Mouse (Mus musculus): ENCODE measurements around the gene Kif28. TPM values are rescaled to one million over a fixed set of nuclear protein-coding genes. Genes with fewer than 3 reads are reported as not detected.
A peak's percentile ranks its signal among the peaks of the same experiment; 100 is the strongest.
"Not testable (repeated sequence)": the region's sequence is repeated elsewhere in the genome, so short reads cannot be mapped to it uniquely, and the experiment has no call there.

Gene Kif28
- polyA plus RNA-seq, 1 experiment from 2014 or later, result 0.05 TPM

DNA sequence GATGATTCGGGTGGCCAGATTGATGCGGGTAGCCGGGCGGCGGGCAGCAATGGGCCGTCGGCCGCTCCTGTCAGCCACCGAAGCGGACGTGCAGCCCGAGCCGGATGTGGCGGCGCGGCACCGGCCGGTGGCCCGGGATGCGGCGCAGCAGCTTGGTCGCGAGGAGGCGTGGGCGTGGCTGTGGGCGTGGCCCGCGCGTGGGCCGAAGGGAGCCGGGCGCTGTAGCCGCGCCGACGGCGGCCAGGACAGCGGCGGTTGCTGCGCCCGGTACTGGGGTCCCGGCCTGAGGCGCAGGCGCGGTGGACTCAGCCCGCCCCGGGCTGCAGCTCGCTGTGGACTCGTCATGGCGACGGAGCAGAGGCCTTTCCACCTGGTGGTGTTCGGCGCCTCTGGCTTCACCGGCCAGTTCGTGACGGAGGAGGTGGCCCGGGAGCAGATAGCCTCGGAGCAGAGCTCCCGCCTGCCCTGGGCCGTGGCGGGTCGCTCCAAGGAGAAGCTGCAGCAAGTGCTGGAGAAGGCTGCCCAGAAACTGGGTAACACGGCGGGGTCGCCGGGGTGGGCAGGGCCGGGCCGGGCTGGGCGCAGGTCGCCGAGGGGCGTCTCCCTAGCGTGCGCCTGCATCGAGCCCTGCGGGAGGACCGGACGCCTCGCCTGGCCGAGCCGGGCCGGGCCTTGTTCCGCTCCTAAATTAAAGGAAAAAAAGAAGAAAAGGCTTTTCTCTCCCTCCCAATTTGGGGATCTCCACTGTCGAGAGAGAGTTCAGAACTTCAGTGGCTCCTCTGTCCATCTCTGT, 76.9 kb downstream of the Kif28 start, which contains the start of gene Sccpdh:
TSS of gene Sccpdh (plus strand) at position 198 of the 793 bp plus-strand sequence.
- Histone ChIP-seq H3K4me1 (peaks cover 9% of the 10 kb centered on the region), H3K9me3 (no peaks in the 10 kb centered on the region), H3K36me3 (peaks cover 13% of the 10 kb centered on the region; the same call in 1 of the 2 replicates), H3K27ac (peak within 1 kb of the TSS; percentile 82), H3K9ac (peak within 1 kb of the TSS; percentile 76), H3K4me3 (peak within 1 kb of the TSS; percentile 76), H3K27me3 (no peaks in the 10 kb centered on the region), H3K4me2 (replicated peaks) (peak within 1 kb of the TSS; percentile 79)
- under 1% methylated on average over 82 of the region's 84 CpGs for WGBS
- peak; percentile 96 for ATAC-seq (ENCODE audit: insufficient number of reproducible peaks, insufficient read depth, low FRiP score, low TSS enrichment)

DNA sequence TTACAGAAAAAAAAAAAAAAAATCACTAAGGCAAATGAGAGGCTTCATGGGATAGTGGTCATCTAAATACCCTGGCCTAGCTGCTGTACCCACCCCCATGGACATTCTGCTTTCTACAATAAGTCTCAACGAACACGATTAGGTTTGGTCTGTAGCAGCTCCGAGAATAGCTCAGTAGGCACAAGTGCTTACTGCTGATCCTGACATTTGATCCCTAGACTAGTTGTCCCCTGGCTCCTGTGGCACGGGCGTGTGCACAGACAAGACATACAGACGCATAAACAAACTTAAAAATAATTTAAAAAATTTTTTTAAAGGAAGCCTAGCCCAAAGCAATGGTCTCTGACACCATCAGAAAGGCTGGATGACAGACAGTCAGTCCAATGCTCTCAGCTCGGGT, 77.6 kb downstream of the Kif28 start:
- no peak for ATAC-seq (ENCODE audit: insufficient number of reproducible peaks, insufficient read depth, low FRiP score, low TSS enrichment)

GRCm38 (mm10) chr1:179666971-179667370, 78.1 kb downstream of the Kif28 start:
- ATAC-seq (ENCODE audit: insufficient number of reproducible peaks, insufficient read depth, low FRiP score, low TSS enrichment), result no peak
- Histone ChIP-seq H3K4me3 (no peak overlapping the region), H3K27ac (no peak overlapping the region), H3K9me3 (no peaks in the 10 kb centered on the region), H3K36me3 (0 out of 2 replicates have a peak, but pooled peaks cover 6% of the 10 kb centered on the region), H3K27me3 (no peaks in the 10 kb centered on the region), H3K4me2 (replicated peaks) (no peak overlapping the region), H3K9ac (no peak overlapping the region), H3K4me1 (peaks cover 9% of the 10 kb centered on the region)
- 69% methylated on average over 2 of the region's 2 CpGs for WGBS

More for the DNA sequence above, 77.6 kb downstream of the Kif28 start:
- H3K9me3 ChIP-seq, result no peaks in the 10 kb centered on the region
- H3K4me2 ChIP-seq (replicated peaks), result peak overlapping the region; percentile 79
- H3K27me3 ChIP-seq, result no peaks in the 10 kb centered on the region
- H3K4me3 ChIP-seq, result peak overlapping the region; percentile 76
- peak overlapping the region; percentile 82; the same call in 1 of the 2 replicates for H3K27ac ChIP-seq
- H3K4me1 ChIP-seq, result peaks cover 9% of the 10 kb centered on the region
- 3% methylated on average over 7 of the region's 7 CpGs for WGBS
- H3K36me3 ChIP-seq, result 0 out of 2 replicates have a peak, but pooled peaks cover 6% of the 10 kb centered on the region
- H3K9ac ChIP-seq, result peak overlapping the region; percentile 76

GRCm38 (mm10) chr1:179664309-179664930, 80.7 kb downstream of the Kif28 start:
- Histone ChIP-seq H3K9ac (no peak overlapping the region), H3K27ac (no peak overlapping the region), H3K4me1 (peaks cover 8% of the 10 kb centered on the region), H3K27me3 (no peaks in the 10 kb centered on the region), H3K4me3 (no peak overlapping the region), H3K36me3 (no peaks in the 10 kb centered on the region), H3K9me3 (no peaks in the 10 kb centered on the region), H3K4me2 (replicated peaks) (no peak overlapping the region)
- ATAC-seq (ENCODE audit: insufficient number of reproducible peaks, insufficient read depth, low FRiP score, low TSS enrichment), result no peak
- WGBS, result 71% methylated on average over 4 of the region's 4 CpGs

DNA sequence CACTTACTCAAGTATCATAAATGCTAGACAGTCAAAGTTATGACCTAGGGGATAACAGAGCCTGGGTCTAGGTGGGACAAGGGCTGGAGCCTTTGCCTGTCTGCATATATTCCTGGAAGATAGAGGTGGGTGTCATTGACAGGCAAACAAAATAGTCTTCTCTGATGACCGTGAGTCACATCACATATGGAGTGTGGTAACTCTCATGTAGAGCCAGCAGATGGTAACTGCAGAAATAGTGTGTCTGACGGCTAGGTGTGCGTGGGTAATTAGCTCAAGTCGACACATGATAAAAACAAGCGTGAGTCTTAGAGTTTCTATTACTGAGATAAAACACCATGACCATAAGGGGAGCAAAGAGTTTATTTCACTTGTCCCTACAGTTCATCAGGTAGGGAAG, 82.0 kb downstream of the Kif28 start:
- 86% methylated on average over 5 of the region's 5 CpGs for WGBS
- ATAC-seq (ENCODE audit: insufficient number of reproducible peaks, insufficient read depth, low FRiP score, low TSS enrichment), result no peak
- no peak overlapping the region for H3K27ac ChIP-seq
- no peaks in the 10 kb centered on the region for H3K9me3 ChIP-seq
- no peak overlapping the region for H3K4me2 ChIP-seq (replicated peaks)
- H3K9ac ChIP-seq, result no peak overlapping the region
- no peaks in the 10 kb centered on the region for H3K36me3 ChIP-seq
- no peaks in the 10 kb centered on the region for H3K27me3 ChIP-seq
- no peak overlapping the region for H3K4me3 ChIP-seq
- H3K4me1 ChIP-seq, result 0 out of 2 replicates have a peak, but pooled peaks cover 4% of the 10 kb centered on the region

DNA sequence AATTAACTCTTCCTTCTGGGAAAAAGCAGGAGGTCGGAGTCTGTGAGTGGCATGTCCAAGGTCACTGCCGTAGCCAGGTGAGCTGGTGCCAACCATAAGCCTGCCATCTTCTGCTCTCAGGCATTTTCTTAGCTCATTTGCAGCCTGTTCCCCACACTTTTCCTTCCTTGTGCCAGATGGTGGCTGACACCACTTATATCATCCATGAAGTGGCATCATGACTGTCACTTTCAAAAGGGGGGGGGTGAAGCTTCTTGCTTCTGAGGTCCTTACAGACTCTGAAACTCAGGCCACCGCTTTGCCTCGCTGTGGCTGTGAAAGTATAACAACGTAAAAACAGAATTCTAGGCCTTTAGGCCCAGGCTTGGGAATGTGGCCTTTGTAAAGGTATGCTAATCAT, 93.8 kb downstream of the Kif28 start:
- WGBS, result 82% methylated on average over 5 of the region's 5 CpGs
- ATAC-seq (ENCODE audit: insufficient number of reproducible peaks, insufficient read depth, low FRiP score, low TSS enrichment), result no peak

GRCm38 (mm10) chr1:179650284-179650683, 94.8 kb downstream of the Kif28 start:
- Histone ChIP-seq H3K36me3 (no peaks in the 10 kb centered on the region), H3K9ac (no peak overlapping the region), H3K27ac (no peak overlapping the region), H3K4me1 (no peaks in the 10 kb centered on the region), H3K27me3 (no peaks in the 10 kb centered on the region), H3K9me3 (no peaks in the 10 kb centered on the region), H3K4me3 (no peak overlapping the region), H3K4me2 (replicated peaks) (no peak overlapping the region)
- no peak for ATAC-seq (ENCODE audit: insufficient number of reproducible peaks, insufficient read depth, low FRiP score, low TSS enrichment)
- 74% methylated on average over 4 of the region's 4 CpGs for WGBS

More for the DNA sequence above, 93.8 kb downstream of the Kif28 start:
- no peak overlapping the region for H3K9ac ChIP-seq
- no peaks in the 10 kb centered on the region for H3K27me3 ChIP-seq
- H3K36me3 ChIP-seq, result no peaks in the 10 kb centered on the region
- no peaks in the 10 kb centered on the region for H3K9me3 ChIP-seq
- H3K4me1 ChIP-seq, result no peaks in the 10 kb centered on the region
- H3K4me2 ChIP-seq (replicated peaks), result no peak overlapping the region
- no peak overlapping the region for H3K27ac ChIP-seq
- H3K4me3 ChIP-seq, result no peak overlapping the region

DNA sequence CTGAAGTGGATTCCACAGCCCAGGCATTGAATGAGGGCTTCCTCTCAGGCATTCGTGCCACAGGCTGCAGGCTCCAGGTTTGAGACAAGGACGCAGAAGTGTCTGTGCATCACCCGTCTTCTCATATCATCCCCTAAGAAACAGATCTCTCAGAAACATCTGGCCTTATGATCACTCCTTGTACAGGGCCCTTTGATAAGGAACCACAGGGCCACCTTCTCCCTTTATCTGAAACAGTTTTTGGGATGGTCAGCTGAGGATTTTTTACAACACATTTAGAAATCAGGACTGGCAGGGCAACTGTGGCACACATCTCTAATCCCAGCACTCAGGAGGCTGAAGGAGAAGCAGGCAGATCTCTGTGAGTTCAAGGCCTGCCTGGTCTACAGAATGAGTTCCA, 95.7 kb downstream of the Kif28 start:
- no peak for ATAC-seq (ENCODE audit: insufficient number of reproducible peaks, insufficient read depth, low FRiP score, low TSS enrichment)
- H3K4me1 ChIP-seq, result no peaks in the 10 kb centered on the region
- no peaks in the 10 kb centered on the region for H3K9me3 ChIP-seq
- H3K36me3 ChIP-seq, result no peaks in the 10 kb centered on the region
- H3K27me3 ChIP-seq, result no peaks in the 10 kb centered on the region
- 70% methylated on average over 3 of the region's 3 CpGs for WGBS
- no peak overlapping the region for H3K9ac ChIP-seq
- H3K4me2 ChIP-seq (replicated peaks), result no peak overlapping the region
- no peak overlapping the region for H3K4me3 ChIP-seq
- no peak overlapping the region for H3K27ac ChIP-seq

DNA sequence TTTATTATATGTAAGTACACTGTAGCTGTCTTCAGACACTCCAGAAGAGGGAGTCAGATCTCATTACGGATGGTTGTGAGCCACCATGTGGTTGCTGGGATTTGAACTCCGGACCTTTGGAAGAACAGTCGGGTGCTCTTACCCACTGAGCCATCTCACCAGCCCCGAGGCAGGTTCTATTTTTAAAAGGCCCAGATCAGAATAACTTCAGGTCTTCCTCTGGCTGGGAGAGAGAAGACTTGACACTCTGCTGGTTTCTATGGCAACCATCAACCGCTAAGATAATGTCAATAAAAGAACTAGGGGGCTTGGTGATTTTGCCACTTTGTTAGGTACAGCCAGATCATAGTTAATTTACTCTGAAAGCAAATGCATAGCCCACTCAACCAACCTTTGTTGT, 96.4 kb downstream of the Kif28 start:
- H3K4me1 ChIP-seq; H3K4me3 ChIP-seq; ATAC-seq (ENCODE audit: insufficient number of reproducible peaks, insufficient read depth, low FRiP score, low TSS enrichment); H3K36me3 ChIP-seq; H3K27me3 ChIP-seq; H3K4me2 ChIP-seq (replicated peaks); H3K27ac ChIP-seq; H3K9ac ChIP-seq; H3K9me3 ChIP-seq: not testable (repeated sequence)
- 81% methylated on average over 5 of the region's 5 CpGs for WGBS

GRCm38 (mm10) chr1:179645980-179646268, 99.1 kb downstream of the Kif28 start:
- Histone ChIP-seq H3K9me3 (no peaks in the 10 kb centered on the region), H3K36me3 (no peaks in the 10 kb centered on the region), H3K27ac (no peak overlapping the region), H3K27me3 (no peaks in the 10 kb centered on the region), H3K4me1 (no peaks in the 10 kb centered on the region), H3K4me3 (peak overlapping the region; percentile 19; the same call in 1 of the 2 replicates), H3K9ac (peak overlapping the region; percentile 17; the same call in 1 of the 2 replicates), H3K4me2 (replicated peaks) (peak overlapping the region; percentile 43)
- 14% methylated on average over 4 of the region's 4 CpGs for WGBS
- no peak for ATAC-seq (ENCODE audit: insufficient number of reproducible peaks, insufficient read depth, low FRiP score, low TSS enrichment)
